Mouse (Mus musculus): Measurements from ENCODE around the gene Dact2. TPM values are rescaled to one million over a fixed set of nuclear protein-coding genes. Genes with fewer than 3 reads are reported as not detected.

Gene Dact2
- polyA plus RNA-seq, 1 experiment from 2014 or later, result 1.1 TPM

DNA sequence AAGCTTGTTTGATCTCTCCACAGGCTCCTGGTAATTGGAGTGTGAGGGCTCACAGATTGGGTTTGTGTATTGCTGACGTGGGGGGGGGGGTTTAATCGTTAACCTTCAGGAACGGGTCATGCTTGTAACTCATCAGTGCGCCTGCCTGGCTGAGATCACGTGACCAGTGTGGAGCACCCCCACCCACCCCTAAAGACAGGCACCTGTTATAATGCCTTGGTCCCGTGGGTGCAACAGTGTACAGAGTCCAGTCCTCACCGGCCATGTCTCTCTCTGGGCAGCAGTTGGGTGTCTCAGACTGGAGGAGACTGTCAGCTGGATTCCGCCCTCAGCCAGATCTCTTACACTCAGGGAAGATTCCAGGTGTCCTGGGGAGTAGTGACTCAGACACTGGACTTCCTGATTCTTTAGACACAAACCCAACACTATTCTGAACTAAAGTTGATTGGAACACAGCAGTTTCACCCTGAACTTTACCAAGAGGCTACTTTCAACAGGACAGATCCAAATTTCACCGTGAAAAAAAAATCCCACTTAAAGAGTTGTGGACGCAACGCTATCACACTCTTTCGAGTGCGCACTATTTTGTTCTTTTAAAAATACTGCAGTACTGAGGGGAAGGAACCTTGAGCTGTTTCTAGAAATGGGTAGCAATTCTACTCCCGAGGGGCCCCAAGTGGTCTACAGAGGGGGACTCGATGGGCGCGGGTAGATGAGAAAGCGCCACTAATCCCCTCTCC, 1.6 kb downstream of the Dact2 start:
- no peaks in the 10 kb centered on the region for H3K9me3 ChIP-seq (ENCODE audit: control insufficient read depth, low read length)
- WGBS, result 2% methylated on average over 18 of the region's 18 CpGs
- no peaks in the 10 kb centered on the region for H3K36me3 ChIP-seq (ENCODE audit: control insufficient read depth, insufficient read depth, low read length)
- no peak for ATAC-seq (ENCODE audit: insufficient read depth, low FRiP score, low TSS enrichment)
- DNase-seq (ENCODE audit: low spot score), result peak; percentile 36
- peaks cover 7% of the 10 kb centered on the region; the same call in 1 of the 2 replicates for H3K4me1 ChIP-seq (ENCODE audit: control insufficient read depth, insufficient read depth, low read length)
- H3K4me3 ChIP-seq (ENCODE audit: low read depth, low read length), result peak overlapping the region; percentile 47
- peak overlapping the region; percentile 92 for H3K4me2 ChIP-seq (ENCODE audit: low read depth)
- H3K27ac ChIP-seq (ENCODE audit: low read depth, low read length), result no peak overlapping the region
- H3K27me3 ChIP-seq (ENCODE audit: control insufficient read depth, insufficient read depth, low read length), result peaks cover 48% of the 10 kb centered on the region
- no peak overlapping the region for H3K9ac ChIP-seq (ENCODE audit: low read length)

DNA sequence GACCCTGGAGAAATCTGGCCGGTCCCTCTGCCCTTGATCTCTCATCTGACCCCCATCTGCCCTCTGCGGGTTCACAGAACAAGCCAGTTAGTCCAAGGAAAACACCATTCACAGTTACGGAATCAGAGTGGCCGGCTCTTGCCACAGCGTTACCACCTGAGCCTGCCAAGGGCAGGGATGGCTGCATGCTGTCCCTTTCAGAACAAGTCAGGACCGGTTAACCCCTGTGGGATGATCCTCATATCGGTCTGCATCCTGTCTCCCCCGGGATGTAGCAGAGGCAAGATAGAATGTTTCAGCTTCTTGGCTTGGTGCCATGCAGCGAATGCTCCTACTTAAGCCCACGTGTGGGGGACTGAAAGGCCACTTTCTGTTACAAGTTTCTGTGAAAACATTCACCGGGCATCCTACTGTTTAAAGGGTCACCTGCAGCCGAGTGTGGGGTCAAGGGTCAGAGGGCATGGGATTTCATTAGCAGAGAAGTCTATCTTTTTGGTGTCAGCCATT, 2.8 kb downstream of the Dact2 start:
- no peaks in the 10 kb centered on the region for H3K36me3 ChIP-seq (ENCODE audit: control insufficient read depth, insufficient read depth, low read length)
- no peak overlapping the region for H3K4me3 ChIP-seq (ENCODE audit: low read depth, low read length)
- H3K27me3 ChIP-seq (ENCODE audit: control insufficient read depth, insufficient read depth, low read length), result peaks cover 42% of the 10 kb centered on the region
- H3K9ac ChIP-seq (ENCODE audit: low read length), result no peak overlapping the region
- ATAC-seq (ENCODE audit: insufficient read depth, low FRiP score, low TSS enrichment), result no peak
- no peak for DNase-seq (ENCODE audit: low spot score)
- no peak overlapping the region for H3K27ac ChIP-seq (ENCODE audit: low read depth, low read length)
- H3K9me3 ChIP-seq (ENCODE audit: control insufficient read depth, low read length), result no peaks in the 10 kb centered on the region
- WGBS, result 13% methylated on average over 12 of the region's 12 CpGs
- H3K4me2 ChIP-seq (ENCODE audit: low read depth), result no peak overlapping the region
- peaks cover 7% of the 10 kb centered on the region; the same call in 1 of the 2 replicates for H3K4me1 ChIP-seq (ENCODE audit: control insufficient read depth, insufficient read depth, low read length)

DNA sequence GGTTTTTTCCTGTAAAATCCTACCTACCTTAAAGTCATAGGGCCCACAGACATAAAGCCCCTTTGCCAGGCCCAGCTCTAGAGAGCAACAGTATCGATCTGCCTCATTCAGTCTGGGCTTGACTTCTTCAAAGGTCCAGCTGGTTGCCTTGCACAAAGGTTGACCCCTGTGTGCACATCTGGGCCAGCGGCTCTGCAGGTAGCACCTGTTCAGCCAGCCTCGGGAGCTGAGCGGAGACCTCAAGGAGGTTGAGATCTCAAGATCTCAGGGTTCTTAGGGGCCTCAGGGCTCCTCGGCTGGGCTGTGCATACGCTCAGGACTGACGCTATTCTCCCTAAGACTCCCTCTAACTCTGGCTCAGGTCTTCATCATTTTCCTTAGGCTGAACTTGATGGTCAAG, 3.9 kb downstream of the Dact2 start:
- Histone ChIP-seq H3K4me1 (ENCODE audit: control insufficient read depth, insufficient read depth, low read length) (peaks cover 7% of the 10 kb centered on the region; the same call in 1 of the 2 replicates), H3K4me3 (ENCODE audit: low read depth, low read length) (no peak overlapping the region), H3K9ac (ENCODE audit: low read length) (no peak overlapping the region), H3K4me2 (ENCODE audit: low read depth) (no peak overlapping the region), H3K27me3 (ENCODE audit: control insufficient read depth, insufficient read depth, low read length) (peaks cover 41% of the 10 kb centered on the region), H3K36me3 (ENCODE audit: control insufficient read depth, insufficient read depth, low read length) (no peaks in the 10 kb centered on the region), H3K9me3 (ENCODE audit: control insufficient read depth, low read length) (no peaks in the 10 kb centered on the region), H3K27ac (ENCODE audit: low read depth, low read length) (no peak overlapping the region)
- no peak for DNase-seq (ENCODE audit: low spot score)
- WGBS, result 88% methylated on average over 7 of the region's 7 CpGs
- ATAC-seq (ENCODE audit: insufficient read depth, low FRiP score, low TSS enrichment), result no peak

DNA sequence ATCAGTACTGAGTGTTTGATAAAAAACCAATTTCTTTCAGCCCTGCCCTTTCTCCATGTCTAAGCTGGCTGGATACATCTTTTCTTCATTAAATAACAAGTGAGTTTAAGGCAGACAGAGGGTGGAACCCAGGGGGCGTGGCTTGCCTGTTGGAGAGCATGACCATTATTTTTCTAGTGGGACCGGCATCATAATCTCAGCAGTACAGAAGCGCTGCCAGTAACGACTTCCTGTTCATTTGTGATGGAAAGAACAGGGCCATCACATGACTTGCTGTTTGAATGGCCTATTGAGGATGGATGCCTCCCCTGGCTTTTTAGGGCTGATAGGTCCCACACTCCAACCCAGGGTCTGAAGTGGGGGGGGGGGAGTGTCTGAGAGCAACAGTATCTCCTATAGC, 4.5 kb downstream of the Dact2 start:
- no peak for DNase-seq (ENCODE audit: low spot score)
- peaks cover 35% of the 10 kb centered on the region for H3K27me3 ChIP-seq (ENCODE audit: control insufficient read depth, insufficient read depth, low read length)
- WGBS, result 53% methylated on average over 4 of the region's 4 CpGs

DNA sequence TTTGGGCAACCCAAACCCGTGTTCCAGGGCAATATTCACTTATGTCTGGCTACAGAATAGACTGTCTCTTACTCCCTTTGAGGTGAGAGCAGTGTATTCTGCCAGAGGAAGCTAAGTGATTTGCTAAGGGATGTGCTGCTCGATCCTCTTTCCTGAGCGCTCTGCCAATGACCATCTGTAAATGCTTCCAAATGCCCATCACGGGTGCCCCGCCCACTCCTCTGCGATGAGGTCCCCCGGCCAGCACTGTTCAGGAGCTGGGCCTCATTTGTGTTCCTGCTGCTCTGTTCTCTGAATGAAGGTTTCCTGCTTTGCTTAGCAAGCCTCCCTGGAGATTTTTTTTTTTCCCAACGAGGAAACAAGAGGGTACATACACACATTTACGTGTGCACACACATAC, 11.2 kb downstream of the Dact2 start:
- Histone ChIP-seq H3K9me3 (ENCODE audit: control insufficient read depth, low read length) (no peaks in the 10 kb centered on the region), H3K27ac (ENCODE audit: low read depth, low read length) (no peak overlapping the region), H3K9ac (ENCODE audit: low read length) (no peak overlapping the region), H3K27me3 (ENCODE audit: control insufficient read depth, insufficient read depth, low read length) (no peaks in the 10 kb centered on the region), H3K36me3 (ENCODE audit: control insufficient read depth, insufficient read depth, low read length) (no peaks in the 10 kb centered on the region), H3K4me3 (ENCODE audit: low read depth, low read length) (no peak overlapping the region), H3K4me2 (ENCODE audit: low read depth) (no peak overlapping the region), H3K4me1 (ENCODE audit: control insufficient read depth, insufficient read depth, low read length) (no peaks in the 10 kb centered on the region)
- 51% methylated on average over 9 of the region's 9 CpGs for WGBS
- DNase-seq (ENCODE audit: low spot score) (no peak), ATAC-seq (ENCODE audit: insufficient read depth, low FRiP score, low TSS enrichment) (no peak)

More for the DNA sequence above, 4.5 kb downstream of the Dact2 start:
- Histone ChIP-seq H3K9ac (ENCODE audit: low read length) (no peak overlapping the region), H3K9me3 (ENCODE audit: control insufficient read depth, low read length) (no peaks in the 10 kb centered on the region), H3K27ac (ENCODE audit: low read depth, low read length) (no peak overlapping the region), H3K36me3 (ENCODE audit: control insufficient read depth, insufficient read depth, low read length) (no peaks in the 10 kb centered on the region), H3K4me1 (ENCODE audit: control insufficient read depth, insufficient read depth, low read length) (peaks cover 7% of the 10 kb centered on the region; the same call in 1 of the 2 replicates), H3K4me2 (ENCODE audit: low read depth) (no peak overlapping the region), H3K4me3 (ENCODE audit: low read depth, low read length) (no peak overlapping the region)
- no peak for ATAC-seq (ENCODE audit: insufficient read depth, low FRiP score, low TSS enrichment)

DNA sequence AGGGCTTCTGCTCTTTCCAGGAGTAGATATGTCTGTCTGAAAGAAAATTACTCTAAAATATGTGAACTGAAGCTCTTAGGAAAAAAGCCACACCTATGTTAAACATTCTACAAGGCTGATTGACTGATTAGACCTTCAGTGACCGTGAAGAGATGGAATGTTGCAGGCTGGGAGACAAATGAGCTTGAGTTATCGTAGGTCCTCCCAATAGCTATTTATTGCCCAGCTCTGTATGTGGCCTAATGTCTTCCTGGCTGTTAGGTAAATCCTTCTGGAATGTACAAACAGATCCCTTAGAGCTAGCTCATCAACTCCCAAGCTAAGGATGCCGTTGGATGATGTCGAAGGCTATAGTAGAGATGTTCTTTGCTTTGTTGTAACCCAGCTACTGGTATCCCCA, 11.7 kb downstream of the Dact2 start:
- DNase-seq (ENCODE audit: low spot score) (no peak), ATAC-seq (ENCODE audit: insufficient read depth, low FRiP score, low TSS enrichment) (no peak)
- H3K4me3 ChIP-seq (ENCODE audit: low read depth, low read length), result no peak overlapping the region
- no peak overlapping the region for H3K9ac ChIP-seq (ENCODE audit: low read length)
- no peaks in the 10 kb centered on the region for H3K36me3 ChIP-seq (ENCODE audit: control insufficient read depth, insufficient read depth, low read length)
- 62% methylated on average over 4 of the region's 4 CpGs for WGBS
- H3K4me2 ChIP-seq (ENCODE audit: low read depth), result no peak overlapping the region
- H3K9me3 ChIP-seq (ENCODE audit: control insufficient read depth, low read length), result no peaks in the 10 kb centered on the region
- H3K27me3 ChIP-seq (ENCODE audit: control insufficient read depth, insufficient read depth, low read length), result no peaks in the 10 kb centered on the region
- no peak overlapping the region for H3K27ac ChIP-seq (ENCODE audit: low read depth, low read length)
- no peaks in the 10 kb centered on the region for H3K4me1 ChIP-seq (ENCODE audit: control insufficient read depth, insufficient read depth, low read length)

DNA sequence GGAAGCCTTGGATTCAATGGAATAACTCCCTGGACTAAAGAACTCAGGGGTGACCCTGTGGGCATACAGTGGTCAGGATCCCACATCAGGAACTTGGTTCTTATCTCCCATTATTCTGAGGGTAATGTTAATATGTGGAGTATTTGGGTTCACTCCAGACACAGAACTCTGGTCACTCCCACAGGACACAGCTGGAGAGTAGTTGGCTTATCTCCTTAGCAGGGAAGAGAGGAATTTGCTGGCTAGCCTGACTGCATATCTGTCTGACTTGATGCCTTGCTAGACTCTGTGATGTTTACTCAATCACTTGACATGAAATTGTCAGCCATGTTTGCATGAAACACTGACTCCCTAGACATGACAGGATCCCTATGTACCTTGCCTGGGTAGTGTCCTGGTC, 15.6 kb downstream of the Dact2 start:
- Histone ChIP-seq H3K9me3 (ENCODE audit: control insufficient read depth, low read length) (no peaks in the 10 kb centered on the region), H3K36me3 (ENCODE audit: control insufficient read depth, insufficient read depth, low read length) (no peaks in the 10 kb centered on the region), H3K4me1 (ENCODE audit: control insufficient read depth, insufficient read depth, low read length) (no peaks in the 10 kb centered on the region), H3K4me3 (ENCODE audit: low read depth, low read length) (no peak overlapping the region), H3K4me2 (ENCODE audit: low read depth) (no peak overlapping the region), H3K9ac (ENCODE audit: low read length) (no peak overlapping the region), H3K27me3 (ENCODE audit: control insufficient read depth, insufficient read depth, low read length) (no peaks in the 10 kb centered on the region), H3K27ac (ENCODE audit: low read depth, low read length) (no peak overlapping the region)
- ATAC-seq (ENCODE audit: insufficient read depth, low FRiP score, low TSS enrichment) (no peak), DNase-seq (ENCODE audit: low spot score) (no peak)

DNA sequence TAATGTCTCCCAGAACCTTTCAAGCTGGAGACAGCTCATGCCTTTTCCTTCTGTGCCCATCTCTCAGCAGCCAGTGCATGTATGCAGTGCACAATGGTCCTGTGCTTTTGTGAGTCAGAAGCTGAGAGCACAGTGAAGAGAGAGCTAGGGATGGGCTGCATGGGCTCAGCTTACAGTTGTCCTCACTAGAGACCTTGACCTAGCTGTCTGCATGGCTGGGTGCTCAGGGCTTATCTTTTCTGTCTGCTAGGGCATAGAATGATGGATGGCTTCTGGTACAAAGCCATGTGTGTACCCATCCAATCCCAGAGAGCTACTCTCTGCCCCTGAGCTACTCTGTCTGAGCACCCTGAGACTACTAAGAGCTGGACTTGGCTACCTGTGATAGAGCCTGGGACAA, 17.0 kb downstream of the Dact2 start:
- no peak overlapping the region for H3K27ac ChIP-seq (ENCODE audit: low read depth, low read length)
- H3K36me3 ChIP-seq (ENCODE audit: control insufficient read depth, insufficient read depth, low read length), result no peaks in the 10 kb centered on the region
- no peaks in the 10 kb centered on the region for H3K27me3 ChIP-seq (ENCODE audit: control insufficient read depth, insufficient read depth, low read length)
- no peaks in the 10 kb centered on the region for H3K9me3 ChIP-seq (ENCODE audit: control insufficient read depth, low read length)
- no peak overlapping the region for H3K9ac ChIP-seq (ENCODE audit: low read length)
- DNase-seq (ENCODE audit: low spot score) (no peak), ATAC-seq (ENCODE audit: insufficient read depth, low FRiP score, low TSS enrichment) (no peak)
- H3K4me1 ChIP-seq (ENCODE audit: control insufficient read depth, insufficient read depth, low read length), result no peaks in the 10 kb centered on the region
- H3K4me3 ChIP-seq (ENCODE audit: low read depth, low read length), result no peak overlapping the region
- H3K4me2 ChIP-seq (ENCODE audit: low read depth), result no peak overlapping the region

DNA sequence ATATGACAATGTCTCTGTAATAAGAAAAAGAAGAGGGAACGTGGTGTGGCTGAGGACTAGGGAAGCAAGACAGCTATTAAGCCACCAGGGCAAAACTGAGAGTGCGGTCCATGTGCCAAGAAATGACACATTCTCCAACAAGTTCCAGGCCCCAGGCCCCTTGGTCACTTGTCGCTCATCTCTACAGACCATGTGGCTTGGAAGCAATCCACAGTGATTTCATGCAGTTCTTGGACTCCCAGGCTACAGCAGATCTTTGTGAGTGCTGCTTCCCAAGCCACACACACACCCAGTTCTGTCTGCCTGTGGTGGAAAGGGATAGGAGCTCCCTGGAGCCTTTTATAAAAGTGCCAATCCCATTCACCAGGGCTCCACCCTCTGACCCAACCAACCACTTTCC, 17.9 kb downstream of the Dact2 start:
- Histone ChIP-seq H3K4me2 (ENCODE audit: low read depth) (no peak overlapping the region), H3K9ac (ENCODE audit: low read length) (no peak overlapping the region), H3K27ac (ENCODE audit: low read depth, low read length) (no peak overlapping the region), H3K27me3 (ENCODE audit: control insufficient read depth, insufficient read depth, low read length) (no peaks in the 10 kb centered on the region), H3K9me3 (ENCODE audit: control insufficient read depth, low read length) (no peaks in the 10 kb centered on the region), H3K4me1 (ENCODE audit: control insufficient read depth, insufficient read depth, low read length) (no peaks in the 10 kb centered on the region), H3K36me3 (ENCODE audit: control insufficient read depth, insufficient read depth, low read length) (no peaks in the 10 kb centered on the region), H3K4me3 (ENCODE audit: low read depth, low read length) (no peak overlapping the region)
- DNase-seq (ENCODE audit: low spot score), result no peak
- ATAC-seq (ENCODE audit: insufficient read depth, low FRiP score, low TSS enrichment), result no peak
- WGBS, result 94% methylated on average over 3 of the region's 3 CpGs

All from neural tube, embryonic 11.5 days (tissue).